Mouse (Mus musculus) spleen, postnatal 14 days (tissue): ENCODE measurements around the gene 1700029J07Rik.

ENCODE experiments used
- DNase-seq, 2 experiments: peaks; one replicate each; pipeline ENCODE4 v3.0.0; 2021 to 2022; ENCODE audit warnings: low spot score in 2 of 2

The 1700029J07Rik gene

DNA sequence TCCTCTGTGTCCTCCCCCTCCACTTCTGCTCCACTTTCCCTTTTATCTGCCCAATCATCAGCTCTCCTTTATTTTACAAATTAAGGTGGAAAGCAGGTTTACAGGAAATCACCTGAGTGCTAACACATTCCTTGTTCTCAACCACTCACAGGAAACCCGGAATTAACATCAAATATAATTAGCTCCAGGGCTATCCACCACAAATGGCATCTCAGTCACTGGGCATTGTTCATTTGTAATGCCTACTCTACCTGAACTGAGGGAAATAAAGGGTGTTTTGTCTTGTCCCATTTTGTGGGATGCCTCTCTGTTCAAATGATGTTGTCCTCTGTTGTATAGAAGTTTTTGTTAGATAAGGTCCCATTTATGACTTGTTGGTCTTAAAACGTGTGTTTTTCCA lies 24.4 kb downstream of the 1700029J07Rik start:
- no peak for DNase-seq

DNA sequence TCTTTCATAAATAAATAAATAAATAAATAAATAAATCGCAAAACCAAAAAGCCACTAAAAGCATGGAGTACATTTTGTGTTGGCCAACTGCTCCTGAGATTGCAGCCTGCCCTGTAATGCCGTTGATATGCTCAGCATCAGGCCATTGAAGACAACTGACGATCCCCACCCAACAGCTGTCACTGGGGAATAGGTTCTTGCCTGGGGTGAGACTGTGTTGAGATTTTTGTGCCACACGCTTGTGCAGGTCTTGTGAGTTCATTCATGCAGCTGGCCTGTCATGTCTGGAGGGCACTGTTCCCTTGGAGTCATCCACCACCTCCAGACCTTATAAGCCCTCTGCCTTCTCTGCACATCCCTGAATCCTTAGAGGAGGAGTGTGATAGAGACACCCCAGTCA lies 28.8 kb downstream of the 1700029J07Rik start:
- no peak for DNase-seq

DNA sequence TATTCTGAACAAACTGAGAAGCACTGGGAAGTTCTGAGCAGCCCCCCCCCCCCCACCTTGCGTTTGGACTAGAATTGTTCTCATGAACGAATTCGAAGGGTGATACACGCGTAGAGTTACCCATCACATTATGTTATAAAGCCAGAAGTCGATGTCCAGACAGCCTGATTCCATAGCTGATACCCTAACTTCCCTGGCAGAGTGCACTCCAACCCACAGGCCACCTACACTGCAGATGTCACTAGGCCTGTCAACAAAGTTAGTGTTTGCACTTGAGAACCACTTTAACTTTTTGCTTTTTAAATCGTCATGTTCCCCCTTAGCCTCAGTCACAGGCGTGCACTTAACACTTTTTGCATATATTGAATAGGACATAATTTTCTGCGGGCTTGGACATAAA lies 38.1 kb downstream of the 1700029J07Rik start:
- no peak for DNase-seq

DNA sequence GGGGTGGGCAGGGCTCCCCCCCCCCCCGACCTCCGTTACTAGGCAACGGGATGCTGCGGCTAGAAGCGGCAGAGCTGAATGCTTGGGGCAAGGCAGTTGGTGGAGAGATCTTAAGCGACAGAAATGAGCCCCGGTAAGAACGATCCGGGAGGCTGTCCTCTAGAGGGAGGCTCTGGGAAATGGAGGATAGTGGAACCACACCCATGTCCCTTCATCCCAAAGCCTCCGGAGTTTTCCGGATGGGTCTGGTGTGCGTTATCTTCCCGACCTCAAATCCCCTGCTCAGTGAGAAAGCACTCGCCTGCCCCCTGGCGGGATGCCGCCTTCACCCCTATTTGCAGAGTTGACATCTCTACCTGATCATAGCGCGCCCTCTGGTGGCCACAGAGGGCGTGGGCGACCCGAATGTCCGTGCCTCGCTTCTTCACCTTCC lies 40.5 kb downstream of the 1700029J07Rik start, which contains the start of gene Ccdc110:
Gene Ccdc110, plus strand, starts transcription at position 38 of the 433 bp plus-strand sequence.
- DNase-seq: peak; percentile 78 to 87

DNA sequence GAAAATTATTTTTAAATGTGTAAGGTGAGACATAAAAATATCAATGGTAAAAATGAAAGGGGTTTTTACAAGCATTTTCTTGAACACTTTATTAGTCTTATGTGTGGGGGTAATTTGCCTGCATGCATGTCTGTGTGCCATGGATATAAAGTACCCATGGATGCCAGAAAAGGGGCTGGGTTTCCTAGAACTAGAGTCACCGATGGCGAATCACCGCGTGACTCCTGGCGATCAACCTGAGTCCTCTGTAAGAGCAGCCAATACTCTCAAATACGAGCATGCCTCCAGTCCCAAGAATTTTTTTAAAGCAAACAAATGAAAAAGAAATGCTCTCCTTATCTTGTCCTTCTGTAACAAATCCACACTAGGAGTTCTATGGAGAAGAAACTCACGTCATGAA lies 52.9 kb downstream of the 1700029J07Rik start:
- no peak for DNase-seq

DNA sequence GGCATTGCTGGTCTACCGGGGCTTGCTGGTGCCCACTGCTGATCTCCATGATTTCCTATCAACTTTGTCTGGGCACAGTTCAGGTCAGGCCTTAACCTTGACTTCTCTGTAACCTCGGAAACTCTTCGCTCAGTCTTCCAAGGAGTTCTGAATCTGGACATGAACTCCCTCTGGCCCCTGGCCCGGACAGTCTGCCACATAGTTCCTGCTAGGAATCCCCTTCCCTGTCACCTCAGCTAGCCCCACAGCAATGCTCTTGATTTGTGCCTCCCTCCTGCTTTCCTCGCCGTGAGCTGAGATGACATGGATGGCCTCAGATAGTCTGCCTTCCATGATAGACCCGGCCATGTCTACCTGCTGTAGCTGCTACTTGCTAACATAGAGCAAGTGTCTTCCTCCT lies 54.7 kb downstream of the 1700029J07Rik start:
- no peak for DNase-seq

DNA sequence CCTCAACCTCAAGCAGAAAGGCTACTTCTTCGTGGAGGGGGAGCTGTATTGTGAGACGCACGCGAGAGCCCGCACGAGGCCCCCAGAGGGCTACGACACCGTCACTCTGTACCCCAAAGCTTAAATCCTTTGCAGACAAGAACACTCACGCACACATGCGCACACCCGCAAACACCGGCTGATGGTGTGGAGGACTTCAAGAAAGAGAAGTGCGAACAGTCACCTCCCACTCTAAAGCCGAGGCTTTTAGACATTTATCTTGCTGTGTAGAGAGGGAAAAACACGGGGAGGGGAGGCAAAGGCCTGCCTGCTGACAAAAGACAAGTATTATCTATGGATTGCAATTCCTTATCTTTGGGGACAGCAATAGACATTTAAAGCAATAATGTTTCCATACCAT lies 56.2 kb downstream of the 1700029J07Rik start:
- DNase-seq: no peak

DNA sequence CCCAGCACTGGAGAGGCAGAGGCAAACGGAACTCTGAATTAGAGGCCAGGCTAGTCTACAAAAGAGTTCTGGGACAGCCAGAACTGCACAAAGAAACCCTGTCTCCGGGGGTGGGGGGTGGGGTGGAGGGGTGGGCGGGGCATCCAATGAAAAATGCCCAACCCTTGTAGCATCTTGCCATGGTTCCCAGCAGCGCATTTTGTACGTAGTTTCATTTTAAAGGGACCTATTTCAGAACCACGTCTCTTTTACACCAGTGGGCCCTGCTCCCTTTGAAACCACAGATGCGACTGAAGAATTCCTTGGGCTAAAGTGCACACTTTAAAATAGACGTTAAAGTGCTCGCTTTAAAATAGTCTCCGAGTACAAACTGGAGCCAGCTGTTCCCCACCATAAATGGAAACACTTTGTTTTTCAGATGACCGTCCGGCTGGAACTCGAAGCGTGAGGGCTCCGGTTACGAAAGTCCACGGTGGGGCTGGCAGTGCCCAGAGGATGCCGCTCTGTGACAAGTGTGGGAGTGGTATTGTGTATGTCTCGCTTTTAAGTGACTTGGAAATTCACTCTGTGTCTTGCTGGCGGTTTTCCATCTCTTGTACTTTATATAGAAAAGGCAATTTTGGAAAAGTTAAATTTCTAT lies 57.9 kb downstream of the 1700029J07Rik start:
- no peak for DNase-seq

DNA sequence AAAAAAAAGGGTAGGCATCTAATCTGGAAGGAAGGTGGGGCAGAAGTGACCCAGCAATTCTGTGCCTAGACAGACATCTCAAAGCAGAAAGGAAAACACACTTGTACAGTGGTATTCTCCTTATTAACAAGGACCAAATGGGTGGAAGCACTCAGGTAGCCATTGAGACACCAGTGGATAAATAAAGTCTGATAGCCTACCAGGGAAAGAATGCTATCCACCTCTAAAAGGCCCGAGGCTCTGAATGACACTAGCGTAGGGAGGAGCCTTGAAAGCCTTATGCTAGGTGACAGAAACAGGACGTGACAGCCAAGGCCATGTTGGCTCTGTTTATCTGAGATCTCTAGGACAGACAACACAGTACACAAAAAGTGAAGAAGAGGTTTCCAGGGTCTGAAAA lies 58.6 kb downstream of the 1700029J07Rik start:
- DNase-seq: no peak

DNA sequence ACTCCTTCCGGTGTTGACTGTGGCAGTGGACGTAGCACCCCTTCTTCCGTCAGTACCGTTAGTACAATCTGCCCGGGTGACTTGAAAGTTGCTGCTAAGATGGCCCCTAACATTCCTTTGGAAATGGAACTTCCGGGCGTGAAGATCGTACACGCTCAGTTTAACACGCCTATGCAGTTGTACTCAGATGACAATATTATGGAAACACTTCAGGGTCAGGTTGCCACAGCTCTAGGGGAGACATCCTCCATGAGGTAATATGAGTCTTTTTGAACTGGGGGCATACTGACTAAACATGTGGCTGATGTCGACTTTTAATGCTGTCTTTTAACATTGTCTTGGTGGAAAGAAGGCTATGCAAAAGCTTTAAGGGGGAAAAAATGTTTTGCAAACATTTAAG lies 61.3 kb downstream of the 1700029J07Rik start:
- DNase-seq: no peak

DNA sequence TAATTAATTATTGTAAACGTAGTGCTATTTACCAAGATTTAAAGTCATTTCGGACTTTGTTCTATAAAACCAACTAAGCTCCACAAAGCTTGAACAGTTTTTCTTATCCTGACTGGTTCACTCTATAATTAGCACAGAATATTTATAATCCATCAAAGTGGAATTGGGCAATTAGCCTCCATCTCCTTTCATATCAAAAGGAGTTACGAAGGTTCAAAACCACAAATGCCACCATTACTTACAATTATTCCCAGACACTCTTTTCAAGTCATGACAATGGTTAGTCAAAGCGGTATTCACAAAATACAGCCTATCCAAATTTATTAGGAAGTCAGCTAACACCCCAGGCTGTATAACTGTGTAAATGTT lies 68.8 kb downstream of the 1700029J07Rik start:
- DNase-seq: no peak

DNA sequence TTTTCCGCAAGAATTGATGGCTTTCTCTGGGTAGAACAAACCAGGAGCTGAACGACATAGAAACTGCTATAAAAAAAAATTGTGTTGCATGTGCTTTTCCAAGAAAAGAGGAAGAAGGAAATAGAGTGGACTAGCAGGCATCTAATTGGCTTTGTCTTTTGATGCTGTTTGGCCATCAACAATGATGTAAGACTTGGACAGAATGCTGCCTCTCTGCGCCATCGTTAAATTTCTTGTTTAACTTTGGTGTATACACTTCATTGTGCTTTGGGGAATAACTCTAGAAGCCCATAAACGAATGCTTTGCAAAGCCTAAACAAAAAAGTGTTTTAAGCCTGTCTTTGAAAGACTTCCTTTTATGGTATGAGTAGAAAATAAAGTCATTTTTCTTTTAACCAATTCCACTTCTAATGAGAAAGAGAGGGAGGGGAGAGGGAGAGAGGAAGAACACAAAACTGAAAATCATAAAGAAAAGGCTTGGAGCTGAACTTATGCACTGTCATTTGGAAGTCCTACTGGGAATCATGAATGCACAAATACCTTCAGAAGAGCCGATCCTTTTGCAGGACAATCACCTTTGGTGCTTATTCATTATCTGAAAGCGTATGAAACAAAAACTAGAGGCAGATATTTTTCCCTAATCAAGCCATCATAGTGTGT lies 69.3 kb downstream of the 1700029J07Rik start:
- DNase-seq: no peak

DNA sequence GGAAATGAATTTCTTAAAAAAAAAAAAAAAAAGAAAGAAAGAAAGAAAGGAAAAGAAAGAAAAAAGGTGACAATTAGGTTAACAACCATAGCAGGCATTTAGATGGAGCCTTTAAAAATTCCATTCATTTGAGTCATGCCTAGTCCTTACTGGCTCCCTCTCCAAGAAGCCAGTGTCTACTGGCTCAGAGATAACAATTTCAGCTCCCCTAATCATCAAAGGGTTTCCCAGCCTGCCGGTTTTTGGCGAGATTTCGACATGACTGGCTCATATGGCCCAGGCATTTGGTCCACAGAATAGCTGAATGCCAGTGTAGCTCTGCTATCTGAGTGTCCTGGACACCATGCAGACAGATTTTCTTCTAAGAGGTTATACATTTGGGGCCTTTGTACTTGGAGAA lies 71.4 kb downstream of the 1700029J07Rik start:
- no peak for DNase-seq
